Mouse (Mus musculus) heart, adult 2 months (tissue): ENCODE data around the gene Vmn1r217. TPM values are rescaled to one million over a fixed set of nuclear protein-coding genes. Genes with fewer than 3 reads are reported as not detected.

Experiments used
- DNase-seq, 2 experiments: peaks; one replicate each; pipeline ENCODE4 v3.0.0; 2021
- H3K27ac ChIP-seq: fragments of 200-600 bp; 2 replicates; pipeline ENCODE4 v1.8.1; 2022
- H3K27me3 ChIP-seq: fragments of 200-500 bp; 2 replicates; pipeline ENCODE4 v1.6.1; 2012; ENCODE audit warnings: mild to moderate bottlenecking, low read length, inconsistent platforms, mixed read lengths; ENCODE audit not compliant: control insufficient read depth, insufficient read depth
- H3K36me3 ChIP-seq: fragments of 200-500 bp; 2 replicates; pipeline ENCODE4 v1.6.1; 2012; ENCODE audit warnings: low read length, inconsistent platforms; ENCODE audit not compliant: control insufficient read depth, insufficient read depth
- H3K4me1 ChIP-seq: fragments of 200-500 bp; 2 replicates; pipeline ENCODE4 v1.6.1; 2011; ENCODE audit warnings: low read length; ENCODE audit not compliant: control insufficient read depth, insufficient read depth
- H3K4me3 ChIP-seq: fragments of 200-600 bp; 2 replicates; pipeline ENCODE4 v1.8.1; 2022
- H3K79me2 ChIP-seq: fragments of 200-500 bp; replicated peaks from 2 replicates; pipeline ENCODE4 v1.6.1; 2012; ENCODE audit warnings: mild to moderate bottlenecking, inconsistent platforms, low read length, moderate library complexity, mixed read lengths; ENCODE audit not compliant: control insufficient read depth, insufficient read depth
- H3K9ac ChIP-seq: fragments of 200-500 bp; 2 replicates; pipeline ENCODE4 v1.6.1; 2012; ENCODE audit warnings: low read depth, mild to moderate bottlenecking, control low read depth, inconsistent platforms, low read length, mixed read lengths
- CTCF ChIP-seq: fragments of 200-600 bp; IDR thresholded peaks from 2 replicates; pipeline ENCODE4 v1.8.1; 2022; ENCODE audit warnings: antibody characterized with exemption, mild to moderate bottlenecking, moderate library complexity
- EP300 ChIP-seq: fragments of 200-500 bp; IDR thresholded peaks from 2 replicates; pipeline ENCODE4 v1.6.1; 2011; ENCODE audit warnings: low read depth, low read length, control low read depth; ENCODE audit not compliant: insufficient read depth
- POLR2A ChIP-seq: fragments of 200-500 bp; IDR thresholded peaks from 2 replicates; pipeline ENCODE4 v1.6.1; 2011; ENCODE audit warnings: mild to moderate bottlenecking, low read depth, low read length, control low read depth; ENCODE audit not compliant: insufficient read depth
- WGBS: fragments of 180-500 bp; shearing (Covaris S2); methylation state at CpG from one replicate; pipeline ENCODE4 v1.1.7; 2018; 5-methylcytosine and 5-hydroxymethylcytosine counted together
- intact Hi-C: fragments of 180-260 bp; cut with DNase I; formaldehyde crosslinking; loops from one replicate; pipeline ENCODE4 v1.15.1; 2025
- polyA plus RNA-seq: library from polyadenylated mRNA; depleted of rRNA; stranded (reverse); fragments of >200 nt; gene quantifications from 2 replicates; pipeline ENCODE4 v1.2.3, GENCODE M21; 2012; rRNA removed
- total RNA-seq, 2 experiments: library from RNA; stranded (reverse); gene quantifications; 2 replicates each; pipeline ENCODE4 v1.2.3; 2021

Gene Vmn1r217
- total and polyA plus RNA-seq, 3 experiments = not detected

DNA sequence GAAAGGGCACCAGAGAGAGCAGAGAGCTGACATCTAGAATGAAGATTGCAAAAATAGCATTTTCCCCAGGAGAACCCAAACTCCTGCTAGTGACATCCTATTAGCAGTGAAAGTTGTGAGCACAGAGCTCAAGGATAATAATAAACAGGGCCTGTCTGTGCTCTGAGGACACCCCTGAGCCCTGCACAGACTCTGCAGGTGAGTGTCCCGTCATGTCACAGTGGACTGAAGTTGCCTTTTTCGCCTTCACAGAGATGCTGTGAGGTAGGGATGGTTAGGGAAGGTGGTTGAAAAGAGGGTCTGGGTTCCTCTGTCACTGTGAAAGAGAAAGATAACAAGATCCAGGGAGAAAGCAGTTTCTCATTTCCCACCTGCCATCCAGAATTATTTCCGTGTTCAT lies 15.1 kb upstream of the Vmn1r217 start, which contains the start of gene Vmn1r218:
Gene Vmn1r218, plus strand, starts transcription at position 57 of the 400 bp plus-strand sequence.
- no peak within 1 kb of the TSS for H3K27ac ChIP-seq
- no peak for DNase-seq
- intact Hi-C loops = no loop called here
- no peak within 1 kb of the TSS for H3K4me3 ChIP-seq
- no peaks in the 10 kb centered on the region for H3K79me2 ChIP-seq
- 68% methylated on average over 3 of the region's 3 CpGs for WGBS
- H3K36me3 ChIP-seq = no peaks in the 10 kb centered on the region
- no peak for TF ChIP-seq CTCF
- no peak for TF ChIP-seq POLR2A
- no peak for TF ChIP-seq EP300
- no peaks in the 10 kb centered on the region for H3K4me1 ChIP-seq
- no peaks in the 10 kb centered on the region for H3K27me3 ChIP-seq
- no peak within 1 kb of the TSS for H3K9ac ChIP-seq

DNA sequence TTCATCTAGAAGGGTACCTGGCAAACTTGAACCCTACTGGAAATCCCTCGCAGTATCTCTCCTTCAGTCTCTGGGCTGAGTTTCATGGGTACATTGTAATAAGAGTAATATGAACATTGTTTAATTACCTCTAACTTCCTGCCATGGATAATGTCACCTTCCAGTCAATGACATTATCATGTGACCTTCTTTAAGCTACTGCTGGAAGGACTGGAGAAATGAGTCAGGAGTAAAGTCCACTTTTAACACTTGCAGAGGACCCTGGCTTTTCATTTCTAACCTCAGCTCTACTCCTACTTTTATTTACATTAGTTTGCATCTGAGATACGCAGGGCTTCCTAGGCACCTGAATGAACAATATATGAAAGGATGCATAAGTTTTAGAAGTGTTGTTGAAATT lies 2.6 kb upstream of the Vmn1r217 start:
- Histone ChIP-seq H3K4me3 (no peak overlapping the region), H3K27ac (no peak overlapping the region), H3K79me2 (no peaks in the 10 kb centered on the region), H3K36me3 (no peaks in the 10 kb centered on the region), H3K27me3 (no peaks in the 10 kb centered on the region), H3K9ac (no peak overlapping the region), H3K4me1 (no peaks in the 10 kb centered on the region)
- intact Hi-C loops = no loop called here
- DNase-seq = no peak
- TF ChIP-seq CTCF (no peak), EP300 (no peak), POLR2A (no peak)
- WGBS = 80% methylated on average over 2 of the region's 2 CpGs

DNA sequence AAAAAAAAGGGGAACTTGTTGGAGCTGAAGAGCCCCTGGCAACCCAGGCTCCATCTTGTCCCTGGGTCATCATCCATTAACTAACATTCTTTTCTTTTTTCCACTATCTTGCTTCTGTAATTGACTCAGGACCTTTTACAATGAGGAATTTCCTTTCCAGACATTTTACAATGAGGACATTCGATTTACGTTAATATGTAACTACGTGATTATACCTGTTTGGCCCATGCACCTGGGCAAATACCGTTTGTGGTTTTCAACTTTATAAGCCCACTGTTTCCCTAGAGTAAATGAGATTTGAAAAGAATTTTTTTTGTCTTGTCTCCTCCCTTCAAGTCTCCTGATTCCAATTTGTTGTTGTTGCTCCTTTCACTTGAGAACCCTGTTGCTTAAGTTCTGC lies 23.6 kb downstream of the Vmn1r217 start:
- H3K27me3 ChIP-seq = no peaks in the 10 kb centered on the region
- 85% methylated on average over 4 of the region's 4 CpGs for WGBS
- H3K27ac ChIP-seq = no peak overlapping the region
- H3K4me3 ChIP-seq = no peak overlapping the region
- no peaks in the 10 kb centered on the region for H3K79me2 ChIP-seq
- no peak for DNase-seq
- no peak overlapping the region for H3K9ac ChIP-seq
- no peaks in the 10 kb centered on the region for H3K4me1 ChIP-seq
- intact Hi-C loops = no loop called here
- TF ChIP-seq POLR2A (no peak), CTCF (no peak), EP300 (no peak)
- no peaks in the 10 kb centered on the region for H3K36me3 ChIP-seq

DNA sequence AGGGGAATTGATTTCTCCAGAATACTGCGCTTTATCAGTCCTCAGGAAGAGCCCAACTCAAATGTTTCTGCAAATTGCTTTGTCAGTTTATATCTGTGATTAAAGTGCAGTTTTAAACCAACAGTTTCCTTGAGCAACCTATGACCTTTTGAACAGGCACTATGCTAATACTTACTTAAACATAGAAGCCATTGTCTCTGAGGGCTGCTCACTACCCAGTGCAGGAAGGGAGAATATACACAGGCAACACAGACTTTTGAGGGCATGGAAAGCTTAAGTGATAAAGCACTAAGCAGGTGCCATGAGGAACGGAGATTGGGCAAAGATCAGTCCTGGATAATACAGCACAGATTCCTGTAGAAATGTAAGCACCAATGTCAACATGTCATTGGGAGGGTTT lies 48.7 kb downstream of the Vmn1r217 start:
- intact Hi-C loops = no loop called here

DNA sequence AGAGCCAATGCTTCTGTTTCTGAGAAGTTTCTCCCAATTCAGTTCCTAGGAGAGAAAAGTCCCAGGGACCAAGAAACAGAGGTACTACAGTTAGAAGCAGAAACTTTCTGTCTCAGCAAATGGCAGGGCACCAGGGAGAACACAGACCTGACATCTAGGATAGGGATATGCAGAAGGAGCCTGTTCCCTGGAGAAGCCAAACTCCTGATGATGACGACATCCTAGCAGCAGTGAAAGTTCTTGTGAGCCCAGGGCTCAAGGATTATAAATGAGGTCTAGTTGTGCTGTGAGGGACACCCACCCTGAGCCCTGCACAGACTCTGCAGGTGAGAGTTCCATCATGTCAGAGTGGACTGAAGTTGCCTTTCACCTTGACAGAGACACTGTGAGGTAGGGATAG lies 50.3 kb downstream of the Vmn1r217 start, which contains the start of gene Vmn1r215:
Gene Vmn1r215, plus strand, starts transcription at position 301 of the 400 bp plus-strand sequence.
- Histone ChIP-seq H3K4me1 (no peaks in the 10 kb centered on the region), H3K27me3 (no peaks in the 10 kb centered on the region), H3K9ac (no peak within 1 kb of the TSS), H3K4me3 (no peak within 1 kb of the TSS), H3K27ac (no peak within 1 kb of the TSS), H3K79me2 (no peaks in the 10 kb centered on the region), H3K36me3 (no peaks in the 10 kb centered on the region)
- DNase-seq = no peak
- intact Hi-C loops = no loop called here
- TF ChIP-seq EP300 = no peak
- TF ChIP-seq CTCF = no peak
- TF ChIP-seq POLR2A = no peak
- 56% methylated on average over 1 of the region's 1 CpGs for WGBS

More for the DNA sequence above, 48.7 kb downstream of the Vmn1r217 start:
- no peak for TF ChIP-seq CTCF
- Histone ChIP-seq H3K36me3 (no peaks in the 10 kb centered on the region), H3K9ac (no peak overlapping the region), H3K79me2 (no peaks in the 10 kb centered on the region), H3K27me3 (no peaks in the 10 kb centered on the region), H3K4me3 (no peak overlapping the region), H3K4me1 (no peaks in the 10 kb centered on the region), H3K27ac (no peak overlapping the region)
- no peak for DNase-seq
- 77% methylated on average over 2 of the region's 2 CpGs for WGBS

DNA sequence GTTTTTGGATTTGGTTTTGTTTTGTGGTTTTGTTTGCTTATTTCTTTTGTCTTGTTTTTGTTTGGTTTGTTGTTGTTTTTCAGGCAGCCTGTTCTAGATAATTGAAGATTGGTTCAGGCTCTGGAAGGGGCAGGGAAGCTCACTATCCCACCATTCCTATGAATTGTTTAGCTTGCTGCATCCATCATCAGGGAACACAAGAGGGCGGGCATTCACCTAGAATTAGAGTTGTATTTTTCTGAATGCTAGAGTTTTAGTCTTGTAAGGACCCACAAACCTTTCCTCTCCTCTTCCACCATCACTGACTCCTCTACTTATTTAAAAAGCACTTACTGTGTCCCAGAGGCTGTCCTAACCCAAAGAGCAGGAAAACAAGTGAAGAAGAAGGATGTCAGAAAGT lies 60.2 kb downstream of the Vmn1r217 start:
- TF ChIP-seq POLR2A = no peak
- no peak for TF ChIP-seq EP300
- TF ChIP-seq CTCF = no peak
- Histone ChIP-seq H3K9ac (no peak overlapping the region), H3K27me3 (no peaks in the 10 kb centered on the region), H3K79me2 (no peaks in the 10 kb centered on the region), H3K4me1 (no peaks in the 10 kb centered on the region), H3K27ac (no peak overlapping the region), H3K36me3 (no peaks in the 10 kb centered on the region), H3K4me3 (no peak overlapping the region)
- no peak for DNase-seq
- intact Hi-C loops = no loop called here
- WGBS = 25% methylated on average over 1 of the region's 1 CpGs

Other genes starting within 250 kb of the Vmn1r217 start
- gene Vmn1r212, start 234.0 kb downstream of the Vmn1r217 start, total RNA-seq = not detected
- gene Vmn1r212, start 234.0 kb downstream of the Vmn1r217 start, polyA plus RNA-seq = not detected in 2 replicates
- not detected for gene Vmn1r213, start 110.6 kb downstream of the Vmn1r217 start, total RNA-seq
- not detected in 2 replicates for gene Vmn1r213, start 110.6 kb downstream of the Vmn1r217 start, polyA plus RNA-seq
- gene Vmn1r214, start 87.8 kb downstream of the Vmn1r217 start, total RNA-seq = not detected
- gene Vmn1r214, start 87.8 kb downstream of the Vmn1r217 start, polyA plus RNA-seq = not detected in 2 replicates
- gene Vmn1r215, start 50.2 kb downstream of the Vmn1r217 start, total RNA-seq = not detected
- not detected in 2 replicates for gene Vmn1r215, start 50.2 kb downstream of the Vmn1r217 start, polyA plus RNA-seq
- gene Vmn1r218, start 14.9 kb upstream of the Vmn1r217 start, total RNA-seq = not detected
- gene Vmn1r218, start 14.9 kb upstream of the Vmn1r217 start, polyA plus RNA-seq = not detected in 2 replicates
- gene Vmn1r219, start 41.1 kb upstream of the Vmn1r217 start, total RNA-seq = not detected
- gene Vmn1r219, start 41.1 kb upstream of the Vmn1r217 start, polyA plus RNA-seq = not detected in 2 replicates
- not detected for gene Vmn1r220, start 69.7 kb upstream of the Vmn1r217 start, total RNA-seq
- gene Vmn1r220, start 69.7 kb upstream of the Vmn1r217 start, polyA plus RNA-seq = not detected in 2 replicates
- not detected for gene Vmn1r221, start 95.9 kb upstream of the Vmn1r217 start, total RNA-seq
- not detected in 2 replicates for gene Vmn1r221, start 95.9 kb upstream of the Vmn1r217 start, polyA plus RNA-seq
- not detected for gene Vmn1r222, start 117.7 kb upstream of the Vmn1r217 start, total RNA-seq
- gene Vmn1r222, start 117.7 kb upstream of the Vmn1r217 start, polyA plus RNA-seq = not detected in 2 replicates
- gene Vmn1r223, start 128.9 kb upstream of the Vmn1r217 start, total RNA-seq = not detected
- not detected in 2 replicates for gene Vmn1r223, start 128.9 kb upstream of the Vmn1r217 start, polyA plus RNA-seq